Mouse (Mus musculus) adrenal gland, postnatal 4 days (tissue): ENCODE data around the gene Kat2a. TPM values are rescaled to one million over a fixed set of nuclear protein-coding genes. Genes with fewer than 3 reads are reported as not detected.

Source experiments
- DNase-seq, 2 experiments: peaks; one replicate each; pipeline ENCODE4 v3.0.0; 2021 to 2022; ENCODE audit warnings: low spot score in 2 of 2, mixed read lengths in 2 of 2
- total RNA-seq, 2 experiments: library from RNA; stranded (reverse); gene quantifications; 2 replicates each; pipeline ENCODE4 v1.2.3; 2021

Gene Kat2a
- total RNA-seq, 2 experiments from 2014 or later: 54.4 to 56.9 TPM

DNA sequence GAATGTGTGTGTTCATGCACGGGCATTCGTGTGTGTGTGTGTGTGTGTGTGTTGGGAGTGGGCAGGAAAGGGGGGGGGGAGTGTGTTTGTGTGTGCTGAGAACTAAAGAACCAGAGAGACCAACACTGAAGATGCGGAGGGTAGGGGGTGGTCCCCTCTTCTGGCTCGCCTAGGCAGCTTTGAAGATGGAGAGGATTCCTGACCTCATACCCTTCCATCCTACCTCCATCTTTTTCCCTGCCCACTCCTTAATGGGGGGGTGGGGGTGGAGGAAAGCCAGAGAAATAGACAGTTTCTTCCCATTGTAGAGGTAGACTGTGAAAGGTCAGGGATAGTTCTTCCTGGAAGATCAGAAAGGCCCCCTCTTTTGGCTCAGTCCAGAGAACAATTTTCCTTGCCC is 909 bp upstream of the Kat2a start:
- no peak for DNase-seq

- DNase-seq: no peak
These were observed 1.3 kb downstream of the Kat2a start for GRCm38 (mm10) chr11:100710977-100711376.

GRCm38 (mm10) chr11:100710528-100710927 is 1.7 kb downstream of the Kat2a start:
- DNase-seq: no peak

- no peak for DNase-seq
These were observed 3.0 kb downstream of the Kat2a start for GRCm38 (mm10) chr11:100709201-100709810.

DNA sequence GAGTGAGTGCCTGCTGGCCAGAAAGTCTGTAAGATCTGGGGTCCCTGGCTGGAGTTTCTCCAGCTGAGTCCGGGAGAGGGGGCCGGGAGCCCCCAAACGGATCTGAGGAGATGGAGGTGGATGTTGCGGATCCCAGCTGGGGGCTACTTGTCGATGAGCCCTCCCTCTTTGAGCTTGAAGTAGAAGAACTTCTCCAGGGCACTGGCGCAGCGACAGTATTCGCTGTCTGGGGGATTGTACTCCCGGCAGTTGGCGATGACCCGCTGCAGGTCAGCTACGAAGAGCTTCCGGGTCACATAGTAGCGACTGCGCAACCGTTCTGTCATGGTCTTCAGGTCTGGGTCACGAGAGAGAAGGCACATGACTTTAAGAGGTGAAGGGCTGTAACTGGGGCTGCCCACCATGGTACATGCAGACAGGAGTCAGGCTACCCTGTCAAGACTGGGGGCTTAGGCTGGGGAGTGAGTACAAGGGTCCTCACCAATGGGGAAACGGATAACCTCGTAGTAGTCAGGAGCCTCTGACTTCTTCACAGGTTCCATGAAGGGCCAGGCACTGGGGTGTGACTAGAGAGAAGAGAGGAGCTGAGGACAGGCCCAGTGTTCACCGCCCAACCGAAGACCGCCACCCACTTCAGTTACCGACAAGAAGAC is 7.0 kb downstream of the Kat2a start:
- DNase-seq: no peak

- DNase-seq: no peak
These were observed 8.3 kb downstream of the Kat2a start, which contains the start of gene Dhx58 for GRCm38 (mm10) chr11:100703851-100704531. Gene Dhx58, minus strand, starts transcription at chr11:100704271.

GRCm38 (mm10) chr11:100703366-100703765 is 8.9 kb downstream of the Kat2a start:
- DNase-seq: no peak

- no peak for DNase-seq
These were observed 9.4 kb downstream of the Kat2a start for GRCm38 (mm10) chr11:100702906-100703305.

GRCm38 (mm10) chr11:100702081-100702851 is 10.0 kb downstream of the Kat2a start:
- no peak for DNase-seq

- peak in 1 of 2 experiments; percentile 47 for DNase-seq
These were observed 11.0 kb downstream of the Kat2a start for GRCm38 (mm10) chr11:100701301-100701700.

- no peak for DNase-seq
These were observed 11.6 kb downstream of the Kat2a start for GRCm38 (mm10) chr11:100700710-100701109.

DNA sequence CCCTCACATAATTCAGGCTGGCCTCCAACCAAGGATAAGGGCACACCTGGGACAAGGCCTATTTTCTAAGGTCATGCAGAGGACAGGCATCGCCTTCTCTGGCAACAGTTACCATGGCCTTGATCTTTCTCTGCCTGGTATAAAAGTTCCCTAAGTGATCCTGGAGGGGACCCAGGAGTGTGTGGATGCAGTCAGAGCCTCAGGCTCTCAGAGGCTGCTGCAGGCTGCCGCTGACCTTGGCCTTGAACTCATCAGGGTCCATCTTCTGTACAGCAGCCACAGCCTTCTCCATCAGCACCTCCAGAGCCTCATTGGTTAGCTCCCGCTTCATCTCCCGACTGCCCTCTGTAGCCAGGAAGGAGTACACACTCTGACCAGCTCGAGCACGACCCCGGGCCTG is 14.3 kb downstream of the Kat2a start:
- DNase-seq: no peak

- peak; percentile 51 to 69 for DNase-seq
These were observed 17.3 kb downstream of the Kat2a start for GRCm38 (mm10) chr11:100694926-100695325.

DNA sequence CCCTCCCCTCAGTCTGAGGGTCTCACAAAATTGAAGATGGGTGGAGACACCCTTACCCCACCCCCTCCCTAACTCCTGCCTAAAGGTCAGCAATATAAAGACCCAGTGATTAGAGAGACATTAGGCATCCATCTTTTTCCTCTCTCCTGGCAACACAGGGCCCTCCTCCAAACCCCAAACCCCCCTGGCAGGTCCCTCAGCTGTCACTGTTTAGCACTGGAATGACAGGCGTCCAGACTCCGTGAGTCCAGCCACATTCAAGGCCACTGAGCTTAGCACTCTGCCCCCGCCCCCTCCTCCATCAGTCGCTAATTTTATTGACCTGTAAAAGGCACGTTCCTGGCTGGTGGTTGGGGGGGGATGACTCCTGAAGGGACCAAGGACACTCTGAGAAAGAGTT is 19.1 kb downstream of the Kat2a start:
- DNase-seq: no peak

- no peak for DNase-seq
These were observed 20.1 kb downstream of the Kat2a start, which contains the start of gene Zfp385c for GRCm38 (mm10) chr11:100692164-100692616. Gene Zfp385c, minus strand, starts transcription at chr11:100692455.

GRCm38 (mm10) chr11:100690389-100690788 is 21.9 kb downstream of the Kat2a start:
- no peak for DNase-seq

GRCm38 (mm10) chr11:100688443-100688842 is 23.8 kb downstream of the Kat2a start:
- no peak for DNase-seq

DNA sequence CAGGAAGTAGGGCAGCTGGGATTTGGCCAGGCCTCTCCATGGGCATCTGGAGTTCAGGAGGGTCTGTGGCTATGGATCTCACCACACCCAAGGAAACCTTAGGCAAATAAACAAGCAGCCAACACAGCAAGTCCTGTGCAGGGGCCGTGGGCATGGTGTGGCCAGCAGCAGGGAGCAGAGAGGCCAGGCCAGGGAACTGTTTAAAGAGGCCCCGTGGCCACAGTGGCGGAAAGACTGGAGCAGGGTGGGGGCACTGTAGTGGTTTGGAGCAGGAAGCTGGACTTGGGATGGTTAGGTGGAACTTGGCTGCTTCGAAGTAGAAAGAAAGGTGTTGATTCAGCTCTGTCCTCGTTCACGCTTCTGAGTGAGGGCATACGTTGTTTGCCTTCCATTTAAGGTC is 25.0 kb downstream of the Kat2a start:
- DNase-seq: no peak

DNA sequence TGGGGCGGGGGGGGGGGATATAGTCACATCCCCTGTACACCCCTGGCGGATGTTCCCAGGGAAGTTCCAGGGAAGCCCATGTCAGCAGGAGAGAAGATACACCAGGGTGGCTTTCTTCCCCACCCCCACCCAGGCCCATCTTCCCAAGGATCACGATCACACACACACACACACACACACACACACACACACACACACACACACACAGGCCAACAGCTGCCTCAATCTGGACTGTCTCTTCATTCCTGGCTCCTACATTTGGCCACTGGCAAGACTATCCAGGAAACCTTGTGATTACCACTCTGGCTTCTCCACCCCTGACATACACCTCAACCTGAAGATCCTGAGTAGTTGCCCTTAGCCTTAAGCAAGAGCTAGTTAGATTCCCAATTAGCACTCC is 26.9 kb downstream of the Kat2a start:
- DNase-seq: no peak

DNA sequence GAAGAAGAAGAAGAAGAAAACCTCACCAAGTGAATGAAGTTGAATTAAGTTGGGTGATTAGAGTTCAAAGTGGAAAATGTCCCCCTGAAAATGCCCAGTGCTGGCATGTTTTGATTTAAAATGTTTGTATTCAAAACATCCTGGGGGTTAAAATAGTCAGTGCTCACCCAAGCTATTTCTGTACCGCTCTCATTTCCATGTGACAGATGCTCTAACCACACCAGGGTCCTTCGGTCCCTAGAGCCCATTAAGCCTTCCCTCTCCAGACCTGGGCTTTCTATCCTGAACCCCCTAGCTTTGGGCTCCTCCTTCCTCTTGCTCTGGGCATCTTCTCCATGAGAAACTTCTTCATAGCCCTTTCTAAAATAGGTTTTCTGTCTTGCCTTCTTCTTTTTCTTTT is 28.2 kb downstream of the Kat2a start:
- no peak for DNase-seq

DNA sequence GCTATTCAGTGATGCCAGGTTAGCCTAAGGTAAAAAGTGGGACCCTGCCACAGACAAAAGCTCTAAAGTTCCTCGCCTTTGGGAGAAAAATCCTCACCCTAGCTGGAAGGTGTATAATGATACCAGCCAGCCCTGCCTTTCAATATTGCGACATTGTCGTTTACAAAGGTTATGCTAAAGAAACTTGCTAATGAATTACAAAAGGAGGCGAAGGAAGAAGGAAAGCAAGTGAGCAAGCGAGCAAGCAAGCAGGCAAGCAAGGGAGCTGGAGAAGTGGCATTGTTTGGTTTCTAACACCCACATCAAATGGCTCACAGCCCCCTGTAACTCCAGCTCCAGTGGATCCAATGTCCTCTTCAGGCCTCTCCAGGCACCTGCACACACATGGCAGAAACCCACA is 29.7 kb downstream of the Kat2a start:
- no peak for DNase-seq
